Mouse (Mus musculus): ENCODE measurements at regions not wholly inside any gene's neighbourhood (a gene's known extent, or its start where the extent isn't known, plus 50 kb on each side); places are given as distances from the start of the nearest gene placed in this dataset.

- DNase-seq (ENCODE audit: low spot score in 2 of 2): no peak
Observed at GRCm38 (mm10) chr6:117552006-117552667, 288.8 kb upstream of the Zfp637 start.

GRCm38 (mm10) chr6:117563159-117563558 lies 277.8 kb upstream of the Zfp637 start:
- DNase-seq (ENCODE audit: low spot score in 2 of 2): no peak

GRCm38 (mm10) chr6:117563704-117564103 lies 277.3 kb upstream of the Zfp637 start:
- DNase-seq (ENCODE audit: low spot score in 2 of 2): peak in 1 of 2 experiments; percentile 35

- no peak for DNase-seq (ENCODE audit: low spot score in 2 of 2)
Observed at GRCm38 (mm10) chr6:117566786-117567185, 274.2 kb upstream of the Zfp637 start.

GRCm38 (mm10) chr6:117567691-117568090 lies 273.3 kb upstream of the Zfp637 start:
- DNase-seq (ENCODE audit: low spot score in 2 of 2): no peak

- no peak for DNase-seq (ENCODE audit: low spot score in 2 of 2)
Observed at GRCm38 (mm10) chr6:117569576-117570326, 271.2 kb upstream of the Zfp637 start.

GRCm38 (mm10) chr6:117570346-117570745 lies 270.6 kb upstream of the Zfp637 start:
- DNase-seq (ENCODE audit: low spot score in 2 of 2): no peak

- no peak for DNase-seq (ENCODE audit: low spot score in 2 of 2)
Observed at GRCm38 (mm10) chr6:117570791-117571190, 270.2 kb upstream of the Zfp637 start.

- no peak for DNase-seq (ENCODE audit: low spot score in 2 of 2)
Observed at GRCm38 (mm10) chr6:117572006-117572405, 269.0 kb upstream of the Zfp637 start.

GRCm38 (mm10) chr6:117573371-117573770 lies 267.6 kb upstream of the Zfp637 start:
- no peak for DNase-seq (ENCODE audit: low spot score in 2 of 2)

- no peak for DNase-seq (ENCODE audit: low spot score in 2 of 2)
Observed at GRCm38 (mm10) chr6:117574146-117574545, 266.8 kb upstream of the Zfp637 start.

- DNase-seq (ENCODE audit: low spot score in 2 of 2): no peak
Observed at GRCm38 (mm10) chr6:117575057-117575456, 265.9 kb upstream of the Zfp637 start.

GRCm38 (mm10) chr6:117576021-117576420 lies 265.0 kb upstream of the Zfp637 start:
- no peak for DNase-seq (ENCODE audit: low spot score in 2 of 2)

GRCm38 (mm10) chr6:117577539-117578521 lies 263.1 kb upstream of the Zfp637 start:
- peak in 1 of 2 experiments; percentile 23 for DNase-seq (ENCODE audit: low spot score in 2 of 2)

GRCm38 (mm10) chr6:117580951-117581350 lies 260.0 kb upstream of the Zfp637 start:
- DNase-seq (ENCODE audit: low spot score in 2 of 2): no peak

GRCm38 (mm10) chr6:117583121-117583520 lies 257.9 kb upstream of the Zfp637 start:
- DNase-seq (ENCODE audit: low spot score in 2 of 2): no peak

- DNase-seq (ENCODE audit: low spot score in 2 of 2): no peak
Observed at GRCm38 (mm10) chr6:117584563-117584962, 256.4 kb upstream of the Zfp637 start.

- no peak for DNase-seq (ENCODE audit: low spot score in 2 of 2)
Observed at GRCm38 (mm10) chr6:117596166-117596840, 244.7 kb upstream of the Zfp637 start.

- DNase-seq (ENCODE audit: low spot score in 2 of 2): no peak
Observed at GRCm38 (mm10) chr6:117604834-117605233, 236.1 kb upstream of the Zfp637 start.

GRCm38 (mm10) chr6:117605685-117606084 lies 235.3 kb upstream of the Zfp637 start:
- no peak for DNase-seq (ENCODE audit: low spot score in 2 of 2)

- DNase-seq (ENCODE audit: low spot score in 2 of 2): no peak
Observed at GRCm38 (mm10) chr6:117606211-117606610, 234.8 kb upstream of the Zfp637 start.

Measured in layer of hippocampus, adult 18-20 months (tissue).